1 mouse cellular context compared by ENCODE assay signal in genomic region chr10:127289573-127290191, GRCm38 (mm10).
TF ChIP-seq lines count a peak whose summit lies in the region.

No protein-coding gene starts in this region.

TF ChIP-seq in CH12.LX, 34 proteins besides CTCF, POLR2A, EP300 and RAD21:
- TF ChIP-seq E2F4 (IDR thresholded peaks at IDR 0.05; ENCODE audit: insufficient replicate concordance, low read depth, low read length) (no peak), ZC3H11A (IDR thresholded peaks at IDR 0.05; ENCODE audit: low read depth, low read length) (no peak), UBTF (IDR thresholded peaks at IDR 0.05; ENCODE audit: low read depth, low read length) (no peak), TBP (conservative IDR thresholded peaks at IDR 0.05; ENCODE audit: low read depth, low read length) (no peak; the same call in 1 of the 2 replicates), MAX (IDR thresholded peaks at IDR 0.05; ENCODE audit: low read length) (no peak), MAFK (IDR thresholded peaks at IDR 0.05; ENCODE audit: insufficient replicate concordance, low read length) (no peak), POLR2AphosphoS2 (IDR thresholded peaks at IDR 0.05; ENCODE audit: low read depth, low read length) (no peak), NELFE (IDR thresholded peaks at IDR 0.05; ENCODE audit: low read depth, low read length) (no peak), ELF1 (IDR thresholded peaks at IDR 0.05; ENCODE audit: low read depth, low read length) (no peak), ZKSCAN1 (IDR thresholded peaks at IDR 0.05; ENCODE audit: borderline replicate concordance, low read depth, low read length) (no peak), MYC (IDR thresholded peaks at IDR 0.05; ENCODE audit: low read depth, low read length) (peak; percentile 69), PAX5 (IDR thresholded peaks at IDR 0.05; ENCODE audit: low read length) (no peak), JUN (IDR thresholded peaks at IDR 0.05; ENCODE audit: insufficient read depth, low read depth, low read length) (no peak), SMC3 (IDR thresholded peaks at IDR 0.05; ENCODE audit: low read depth, low read length) (no peak), MXI1 (IDR thresholded peaks at IDR 0.05; ENCODE audit: low read depth, low read length) (no peak), USF1 (IDR thresholded peaks at IDR 0.05; ENCODE audit: low read depth, low read length) (no peak), IRF4 (IDR thresholded peaks at IDR 0.05; ENCODE audit: low read depth, low read length) (no peak), GABPA (IDR thresholded peaks at IDR 0.05; ENCODE audit: insufficient replicate concordance, low read depth, low read length) (no peak), BHLHE40 (IDR thresholded peaks at IDR 0.05; ENCODE audit: low read depth, low read length) (no peak), MAZ (IDR thresholded peaks at IDR 0.05; ENCODE audit: low read depth, low read length) (0 out of 2 replicates have a peak, but pooled peaks have one; percentile 11), RCOR1 (conservative IDR thresholded peaks at IDR 0.05; ENCODE audit: low read depth, low read length) (no peak), ETS1 (conservative IDR thresholded peaks at IDR 0.05; ENCODE audit: low read depth, low read length) (no peak), JUND (conservative IDR thresholded peaks at IDR 0.05; ENCODE audit: low read depth, low read length) (no peak), MEF2A (IDR thresholded peaks at IDR 0.05; ENCODE audit: borderline replicate concordance, low read depth, low read length) (no peak), NRF1 (IDR thresholded peaks at IDR 0.05; ENCODE audit: low read depth, low read length) (no peak), CHD1 (IDR thresholded peaks at IDR 0.05; ENCODE audit: low read depth, low read length) (no peak; the same call in none of the 2 replicates), ZMIZ1 (IDR thresholded peaks at IDR 0.05; ENCODE audit: low read depth, low read length) (no peak), KAT2A (IDR thresholded peaks at IDR 0.05; ENCODE audit: insufficient replicate concordance, low read length) (no peak), USF2 (conservative IDR thresholded peaks at IDR 0.05; ENCODE audit: low read depth, low read length) (no peak), HCFC1 (IDR thresholded peaks at IDR 0.05; ENCODE audit: low read depth, low read length) (peak; percentile 24), TCF12 (IDR thresholded peaks at IDR 0.05; ENCODE audit: low read depth, low read length) (no peak), SIN3A (IDR thresholded peaks at IDR 0.05; ENCODE audit: low read length) (peak; percentile 8; the same call in 1 of the 2 replicates), ZNF384 (IDR thresholded peaks at IDR 0.05; ENCODE audit: low read depth, low read length) (no peak)
